Mouse (Mus musculus) megakaryocyte, embryonic 14.5 days (primary cell): ENCODE data around the gene Gm49342. TPM values are rescaled to one million over a fixed set of nuclear protein-coding genes. Genes with fewer than 3 reads are reported as not detected.

Source experiments
- H3K27me3 ChIP-seq: replicated peaks from 2 replicates; pipeline ENCODE3; 2012; ENCODE audit warnings: inconsistent platforms
- H3K36me3 ChIP-seq: replicated peaks from 2 replicates; pipeline ENCODE3; 2012; ENCODE audit warnings: low read length, inconsistent platforms, mixed read lengths
- H3K4me1 ChIP-seq: 2 replicates; pipeline ENCODE4 v1.6.1; 2012; ENCODE audit warnings: inconsistent platforms
- H3K4me3 ChIP-seq: replicated peaks from 2 replicates; pipeline ENCODE3; 2012; ENCODE audit warnings: moderate library complexity, mild to moderate bottlenecking, inconsistent platforms
- H3K9me3 ChIP-seq: 2 replicates; pipeline ENCODE4 v1.6.1; 2012; ENCODE audit warnings: inconsistent platforms
- FLI1 ChIP-seq: IDR thresholded peaks from 2 replicates; pipeline ENCODE4 v1.6.1; 2012; ENCODE audit warnings: low read length, inconsistent platforms, mixed read lengths
- GATA1 ChIP-seq: IDR thresholded peaks from 3 replicates; pipeline ENCODE4 v1.6.1; 2012; ENCODE audit warnings: mixed read lengths, low read length, inconsistent platforms, borderline replicate concordance
- polyA plus RNA-seq: library from polyadenylated mRNA; stranded (reverse); fragments of >175 nt; gene quantifications from 2 replicates; pipeline ENCODE4 v1.2.3, GENCODE M21; 2012; ENCODE audit warnings: low replicate concordance; ENCODE audit not compliant: insufficient read depth

The Gm49342 gene
- polyA plus RNA-seq, 1 experiment: 1.00 TPM

GRCm38 (mm10) chr14:50981207-50981606, 36.9 kb downstream of the Gm49342 start:
- no peaks in the 10 kb centered on the region for H3K36me3 ChIP-seq
- H3K4me1 ChIP-seq: peaks cover 13% of the 10 kb centered on the region
- no peak overlapping the region for H3K4me3 ChIP-seq
- TF ChIP-seq FLI1: no peak
- TF ChIP-seq GATA1: no peak
- H3K9me3 ChIP-seq: peaks cover 13% of the 10 kb centered on the region
- H3K27me3 ChIP-seq: no peaks in the 10 kb centered on the region

DNA sequence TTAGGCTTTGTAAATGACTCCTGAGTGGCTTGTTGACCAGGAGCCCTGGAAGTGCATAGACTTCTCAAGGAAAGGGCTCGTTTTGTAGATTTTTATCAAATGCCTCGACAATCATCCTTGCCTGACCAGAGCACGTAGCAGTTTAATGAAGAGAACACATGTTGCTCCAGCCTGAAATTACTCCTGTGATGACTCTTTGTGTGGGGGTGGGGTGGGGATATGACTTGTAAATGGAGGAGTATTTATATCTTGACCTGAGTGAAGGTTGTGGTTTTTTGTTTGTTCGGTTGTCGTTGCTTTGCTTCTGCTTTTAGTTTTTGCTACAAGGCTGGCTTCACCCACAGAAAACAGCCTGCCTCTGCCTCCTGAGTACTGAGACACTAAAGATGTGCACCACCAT, 37.5 kb downstream of the Gm49342 start:
- no peaks in the 10 kb centered on the region for H3K27me3 ChIP-seq
- peaks cover 13% of the 10 kb centered on the region for H3K4me1 ChIP-seq
- no peak overlapping the region for H3K4me3 ChIP-seq
- H3K9me3 ChIP-seq: peaks cover 13% of the 10 kb centered on the region
- no peaks in the 10 kb centered on the region for H3K36me3 ChIP-seq
- no peak for TF ChIP-seq FLI1
- TF ChIP-seq GATA1: no peak

GRCm38 (mm10) chr14:50987668-50988067, 43.4 kb downstream of the Gm49342 start:
- Histone ChIP-seq H3K4me1 (peaks cover 4% of the 10 kb centered on the region; the same call in 1 of the 2 replicates), H3K36me3 (no peaks in the 10 kb centered on the region), H3K4me3 (no peak overlapping the region), H3K27me3 (peaks cover 2% of the 10 kb centered on the region), H3K9me3 (peaks cover 17% of the 10 kb centered on the region)
- no peak for TF ChIP-seq FLI1
- TF ChIP-seq GATA1: no peak

GRCm38 (mm10) chr14:50991037-50991436, 46.7 kb downstream of the Gm49342 start:
- Histone ChIP-seq H3K4me1 (peaks cover 18% of the 10 kb centered on the region), H3K27me3 (peaks cover 2% of the 10 kb centered on the region), H3K9me3 (peaks cover 8% of the 10 kb centered on the region), H3K4me3 (peak overlapping the region; percentile 71), H3K36me3 (no peaks in the 10 kb centered on the region)
- TF ChIP-seq GATA1: no peak
- TF ChIP-seq FLI1: no peak

GRCm38 (mm10) chr14:50997088-50997487, 52.8 kb downstream of the Gm49342 start:
- H3K9me3 ChIP-seq: no peaks in the 10 kb centered on the region
- TF ChIP-seq GATA1 (no peak), FLI1 (no peak)
- H3K36me3 ChIP-seq: no peaks in the 10 kb centered on the region
- H3K27me3 ChIP-seq: no peaks in the 10 kb centered on the region
- H3K4me1 ChIP-seq: peaks cover 37% of the 10 kb centered on the region
- no peak overlapping the region for H3K4me3 ChIP-seq

DNA sequence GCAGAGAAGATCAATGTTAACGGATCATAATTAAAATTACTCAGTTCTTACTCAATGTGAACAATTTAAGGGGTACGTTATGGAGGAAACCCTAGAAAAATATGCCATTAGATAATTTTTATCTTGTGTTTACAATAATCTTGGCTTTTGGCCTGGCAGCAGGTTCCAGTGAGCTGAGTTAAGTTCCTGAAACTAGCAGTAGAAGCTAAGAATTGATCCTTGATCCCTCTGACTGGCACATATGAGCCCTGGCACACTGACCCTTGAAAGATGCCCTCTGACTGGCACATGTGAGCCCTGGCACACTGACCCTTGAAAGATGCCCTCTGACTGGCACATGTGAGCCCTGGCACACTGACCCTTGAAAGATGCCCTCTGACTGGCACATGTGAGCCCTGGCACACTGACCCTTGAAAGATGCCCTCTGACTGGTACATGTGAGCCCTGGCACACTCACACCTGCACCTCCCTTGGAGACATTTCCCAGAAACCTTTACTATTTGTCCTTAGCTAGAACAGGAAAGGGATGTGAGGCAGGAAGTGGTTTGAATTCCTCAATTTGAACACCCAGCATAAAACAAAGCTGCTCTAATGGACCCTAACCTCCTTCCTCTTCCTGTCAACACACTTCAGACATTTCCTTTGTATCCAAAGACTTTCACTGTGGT, 53.8 kb downstream of the Gm49342 start:
- H3K4me1 ChIP-seq: peaks cover 37% of the 10 kb centered on the region
- H3K36me3 ChIP-seq: no peaks in the 10 kb centered on the region

GRCm38 (mm10) chr14:51007152-51007801, 63.0 kb downstream of the Gm49342 start, which contains the start of gene Rnase10:
Gene Rnase10 (plus strand): TSS chr14:51007751.
- Histone ChIP-seq H3K9me3 (peaks cover 10% of the 10 kb centered on the region), H3K4me3 (no peak within 1 kb of the TSS), H3K36me3 (no peaks in the 10 kb centered on the region), H3K4me1 (0 out of 2 replicates have a peak, but pooled peaks cover 3% of the 10 kb centered on the region), H3K27me3 (no peaks in the 10 kb centered on the region)
- no peak for TF ChIP-seq GATA1
- no peak for TF ChIP-seq FLI1

More for the DNA sequence above, 53.8 kb downstream of the Gm49342 start:
- H3K27me3 ChIP-seq: no peaks in the 10 kb centered on the region
- no peak overlapping the region for H3K4me3 ChIP-seq
- no peak for TF ChIP-seq GATA1
- no peak for TF ChIP-seq FLI1
- no peaks in the 10 kb centered on the region for H3K9me3 ChIP-seq

DNA sequence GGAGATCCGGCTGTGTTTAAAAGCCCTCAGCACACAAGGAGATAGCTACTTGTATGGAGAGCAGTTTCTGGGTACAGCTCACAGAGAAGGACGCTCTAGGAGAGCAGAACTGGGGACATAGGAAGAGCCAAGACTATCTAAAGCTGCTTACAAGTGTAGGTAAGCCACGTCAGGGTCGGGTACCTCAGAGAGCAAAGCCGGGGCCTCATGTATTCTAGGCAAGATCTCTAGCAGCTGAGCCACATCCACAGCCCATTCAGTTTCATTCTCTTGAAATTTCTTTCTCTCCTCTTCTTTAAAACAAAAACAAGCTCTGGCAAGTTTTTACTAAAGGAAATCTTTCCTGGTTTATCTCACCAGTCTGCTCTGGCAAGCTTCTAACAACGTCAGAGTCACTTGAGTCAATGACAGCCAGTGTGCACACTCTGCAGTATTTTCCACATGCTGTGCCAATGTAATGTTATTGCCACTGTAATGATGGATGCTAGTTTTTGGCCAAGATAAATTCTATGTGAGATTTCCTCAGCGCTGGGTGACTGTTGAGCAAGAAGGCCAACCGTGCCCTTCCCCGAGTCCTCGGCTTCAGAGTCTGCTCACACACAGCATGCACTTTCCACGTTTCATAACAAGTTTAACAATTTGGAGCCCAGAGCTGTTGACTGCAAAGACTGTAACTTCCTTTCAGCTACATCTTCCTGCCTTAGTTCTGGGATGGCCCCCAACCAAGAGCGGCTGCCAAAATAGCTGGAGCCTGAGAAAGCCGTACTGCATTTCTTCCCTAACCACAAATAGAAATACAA, 63.8 kb downstream of the Gm49342 start:
- H3K27me3 ChIP-seq: no peaks in the 10 kb centered on the region
- H3K4me3 ChIP-seq: no peak overlapping the region
- no peaks in the 10 kb centered on the region for H3K36me3 ChIP-seq
- TF ChIP-seq FLI1 (no peak), GATA1 (no peak)
- 0 out of 2 replicates have a peak, but pooled peaks cover 3% of the 10 kb centered on the region for H3K4me1 ChIP-seq
- peaks cover 12% of the 10 kb centered on the region for H3K9me3 ChIP-seq

- Histone ChIP-seq H3K4me3 (no peak overlapping the region), H3K4me1 (0 out of 2 replicates have a peak, but pooled peaks cover 3% of the 10 kb centered on the region), H3K9me3 (peaks cover 12% of the 10 kb centered on the region), H3K36me3 (no peaks in the 10 kb centered on the region), H3K27me3 (no peaks in the 10 kb centered on the region)
- no peak for TF ChIP-seq FLI1
- no peak for TF ChIP-seq GATA1
Observed at GRCm38 (mm10) chr14:51008781-51009180, 64.5 kb downstream of the Gm49342 start.
